Mouse (Mus musculus): ENCODE measurements around the gene Vmn1r58.
"Not testable (repeated sequence)": the region's sequence is repeated elsewhere in the genome, so short reads cannot be mapped to it uniquely, and the experiment has no call there.

The Vmn1r58 gene

GRCm38 (mm10) chr7:5413296-5413695 lies at the start of gene Vmn1r58:
TSS of gene Vmn1r58 (minus strand) at chr7:5413396.
- DNase-seq (ENCODE audit: inconsistent ontology term), result not testable (repeated sequence)

GRCm38 (mm10) chr7:5456674-5457073 lies 43.5 kb upstream of the Vmn1r58 start, which contains the start of gene Vmn1r59:
TSS of gene Vmn1r59 (minus strand) at chr7:5456774.
- no peak for DNase-seq (ENCODE audit: inconsistent ontology term)

- not testable (repeated sequence) for DNase-seq (ENCODE audit: inconsistent ontology term)
These were observed 40.8 kb upstream of the Vmn1r58 start for GRCm38 (mm10) chr7:5454011-5454410.

- DNase-seq (ENCODE audit: inconsistent ontology term), result no peak
These were observed 35.4 kb upstream of the Vmn1r58 start for GRCm38 (mm10) chr7:5448627-5449026.

GRCm38 (mm10) chr7:5406201-5406600 lies 7.0 kb downstream of the Vmn1r58 start:
- peak; percentile 78 for DNase-seq (ENCODE audit: inconsistent ontology term)

- no peak for DNase-seq (ENCODE audit: inconsistent ontology term)
These were observed 46.5 kb downstream of the Vmn1r58 start for GRCm38 (mm10) chr7:5366724-5367123.

GRCm38 (mm10) chr7:5363599-5363998 lies 49.6 kb downstream of the Vmn1r58 start:
- DNase-seq (ENCODE audit: inconsistent ontology term), result no peak
